Mouse (Mus musculus): ENCODE results near the gene Med10.
A peak's percentile ranks its signal among the peaks of the same experiment; 100 is the strongest.

The Med10 gene

DNA sequence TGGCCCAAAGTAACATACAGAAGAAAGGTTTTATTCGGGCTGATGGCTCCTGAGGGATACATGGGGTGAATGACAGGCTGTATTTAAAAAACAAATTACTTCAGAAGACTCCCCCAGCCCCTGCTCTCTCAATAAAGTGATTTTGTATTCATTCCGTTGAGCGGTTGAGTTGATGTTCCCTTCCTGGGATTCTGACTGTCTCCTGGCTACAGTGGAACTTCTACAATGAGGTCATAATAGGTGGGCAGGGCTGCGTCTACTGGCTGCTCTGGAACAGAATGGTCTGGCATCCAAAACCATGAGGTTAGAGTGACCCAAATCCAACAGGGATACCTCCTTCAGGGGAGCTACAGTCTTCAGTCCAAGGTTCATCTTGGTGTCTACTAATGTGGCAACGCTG is at the start of gene Med10:
Gene Med10, plus strand, starts transcription at position 301 of the 400 bp plus-strand sequence.
- DNase-seq: no peak

DNA sequence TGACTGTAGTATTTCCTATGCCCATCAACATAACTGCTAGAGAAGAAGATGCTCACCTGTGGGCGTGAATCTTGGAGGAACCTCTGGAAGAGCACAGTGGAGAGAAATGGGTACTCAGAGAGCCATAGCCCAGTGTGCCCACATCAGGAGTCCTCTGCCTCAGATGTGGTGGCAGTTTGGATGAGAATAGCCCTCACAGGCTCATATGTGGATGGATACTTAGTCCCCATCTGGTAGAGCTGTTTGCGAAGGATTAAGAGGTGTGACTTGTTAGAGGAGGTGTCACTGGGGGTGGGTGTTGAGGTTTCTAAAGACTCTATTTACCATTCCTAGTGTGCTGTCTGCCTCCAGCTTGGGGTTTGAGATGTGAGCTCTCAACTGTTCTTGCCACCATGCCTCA is 49.3 kb upstream of the Med10 start:
- DNase-seq: no peak

DNA sequence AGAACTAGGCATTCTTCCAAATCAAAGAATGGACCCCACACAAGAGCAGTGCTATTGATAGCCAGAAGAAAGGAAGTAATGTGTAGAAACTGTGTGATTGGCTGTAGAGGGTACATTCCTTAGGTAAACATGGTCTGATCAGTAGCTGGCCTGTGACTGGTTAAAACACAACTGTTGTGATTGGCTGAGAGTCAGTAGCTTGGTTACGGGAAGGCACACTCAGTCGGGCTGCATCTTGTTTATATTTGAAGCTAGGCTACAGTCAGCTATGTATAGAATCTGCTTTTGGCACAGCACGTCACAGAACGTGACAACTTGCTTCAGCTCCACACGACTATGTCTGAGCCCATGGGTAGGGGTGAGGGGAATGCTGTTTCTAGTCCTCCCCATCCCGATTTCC is 43.2 kb upstream of the Med10 start:
- DNase-seq: no peak

DNA sequence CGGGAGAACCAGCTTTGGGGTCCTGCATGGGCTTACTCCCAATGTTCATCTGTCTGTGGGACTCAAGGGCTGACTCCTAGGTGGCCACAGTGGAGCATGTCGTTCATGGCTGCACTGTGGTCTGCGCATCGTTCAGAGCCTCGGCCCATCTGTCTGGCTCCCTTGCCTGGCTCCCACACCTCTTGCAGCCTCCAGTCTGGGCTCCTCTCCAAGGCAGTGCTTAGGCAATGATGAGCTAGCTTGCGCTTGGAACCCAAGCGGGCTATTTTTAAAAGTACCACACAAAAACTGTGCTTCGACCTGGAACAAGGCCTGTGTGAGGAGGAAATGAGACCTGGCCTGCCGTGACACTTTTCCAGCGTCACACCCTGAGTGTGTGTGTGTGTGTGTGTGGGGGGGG is 40.8 kb upstream of the Med10 start:
- DNase-seq: no peak

DNA sequence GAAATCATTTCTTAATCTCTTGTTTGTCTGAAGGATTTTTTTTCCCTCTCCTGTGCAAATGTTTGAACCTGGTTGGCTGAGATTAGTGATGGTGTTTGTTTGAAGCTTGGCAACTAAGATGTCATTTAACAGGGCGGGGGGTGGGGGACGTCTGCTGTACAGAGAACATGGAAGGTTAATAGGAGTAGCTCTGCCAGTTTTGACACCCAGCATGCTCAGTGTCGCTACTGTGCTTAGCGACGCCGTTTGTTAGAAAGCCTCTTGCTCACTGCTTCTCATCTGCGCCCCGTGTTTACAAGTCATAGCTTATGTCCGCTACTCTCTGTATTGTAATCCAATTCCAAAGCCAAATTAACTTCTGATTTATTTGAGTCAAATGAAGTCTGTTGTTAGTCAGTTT is 37.5 kb upstream of the Med10 start:
- no peak for DNase-seq

DNA sequence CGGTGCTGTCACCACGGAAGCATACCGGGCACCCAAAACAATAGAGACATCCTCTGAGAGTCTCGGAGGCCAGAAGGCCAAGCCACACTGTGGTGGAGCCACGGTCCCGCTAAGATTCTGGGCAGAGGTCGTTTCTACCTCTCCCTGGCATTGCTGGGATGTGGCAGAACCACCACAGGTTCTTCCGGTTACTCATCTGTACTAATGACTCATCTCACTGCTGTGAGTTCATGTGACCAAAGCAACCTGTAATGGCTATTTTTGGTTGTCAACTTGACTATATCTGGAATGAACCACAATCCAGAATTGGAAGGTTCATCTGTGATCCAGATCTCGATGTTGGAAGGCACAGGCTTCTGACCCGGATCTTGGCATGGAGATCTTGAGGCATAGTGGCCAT is 34.0 kb upstream of the Med10 start:
- DNase-seq: no peak

GRCm38 (mm10) chr13:69770538-69771456 is 31.4 kb upstream of the Med10 start:
- no peak for DNase-seq

- no peak for DNase-seq
These were observed 29.8 kb upstream of the Med10 start for GRCm38 (mm10) chr13:69772358-69772757.

DNA sequence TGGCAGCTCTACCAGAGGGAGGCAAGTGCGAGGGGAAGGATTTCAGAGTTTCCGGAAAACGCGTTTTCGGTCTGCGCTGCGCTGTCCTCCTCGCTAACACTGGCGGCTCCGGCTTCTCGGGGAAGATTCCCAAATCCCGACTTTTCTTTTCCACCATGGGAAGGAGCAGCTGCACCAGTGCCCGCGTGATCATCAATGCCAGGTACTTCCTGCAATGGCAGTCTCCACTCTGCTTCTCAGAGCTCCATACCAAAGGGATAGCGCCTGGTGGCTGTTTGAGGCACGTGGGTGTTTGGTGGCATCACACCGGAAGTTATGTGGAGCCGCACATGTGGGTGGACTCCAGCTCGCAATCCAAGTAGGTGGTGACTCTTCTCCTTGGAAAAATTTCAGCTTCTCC is 24.0 kb upstream of the Med10 start:
- no peak for DNase-seq

DNA sequence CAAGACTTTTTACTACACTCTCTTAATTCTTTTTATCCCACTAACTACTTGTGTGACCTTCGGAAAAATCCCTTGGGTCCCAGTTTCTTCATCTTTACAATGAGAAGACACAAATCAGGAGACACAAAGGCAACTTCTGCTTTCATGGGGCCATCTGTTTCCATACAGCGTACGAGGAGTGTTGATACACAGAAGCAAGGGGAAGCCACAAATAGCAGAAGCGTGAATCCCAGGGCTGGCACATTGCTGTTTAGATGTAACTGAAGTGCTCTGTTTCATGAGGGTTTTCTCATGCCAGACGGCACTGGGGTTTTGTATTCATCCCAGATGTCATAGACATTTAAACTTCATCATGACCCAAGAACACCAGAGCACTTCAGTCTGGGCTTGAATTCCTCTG is 13.5 kb upstream of the Med10 start:
- DNase-seq: no peak

DNA sequence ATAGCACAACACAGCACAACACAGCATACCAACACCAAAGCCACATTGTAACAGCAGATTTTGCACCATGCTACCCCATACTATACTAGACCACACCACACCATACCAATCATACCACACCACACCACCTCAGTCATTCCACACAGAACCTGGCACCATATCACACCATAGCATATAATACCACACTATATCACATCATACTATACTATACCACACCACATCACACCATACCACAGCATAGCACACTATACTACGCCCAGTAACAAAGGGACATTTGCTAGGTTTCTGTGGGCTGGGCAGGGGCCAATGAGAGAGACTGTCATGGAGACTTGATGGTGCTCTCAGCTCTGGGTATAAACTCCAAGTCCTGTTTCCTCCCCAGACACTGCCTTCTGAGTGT is 10.4 kb upstream of the Med10 start:
- no peak for DNase-seq

DNA sequence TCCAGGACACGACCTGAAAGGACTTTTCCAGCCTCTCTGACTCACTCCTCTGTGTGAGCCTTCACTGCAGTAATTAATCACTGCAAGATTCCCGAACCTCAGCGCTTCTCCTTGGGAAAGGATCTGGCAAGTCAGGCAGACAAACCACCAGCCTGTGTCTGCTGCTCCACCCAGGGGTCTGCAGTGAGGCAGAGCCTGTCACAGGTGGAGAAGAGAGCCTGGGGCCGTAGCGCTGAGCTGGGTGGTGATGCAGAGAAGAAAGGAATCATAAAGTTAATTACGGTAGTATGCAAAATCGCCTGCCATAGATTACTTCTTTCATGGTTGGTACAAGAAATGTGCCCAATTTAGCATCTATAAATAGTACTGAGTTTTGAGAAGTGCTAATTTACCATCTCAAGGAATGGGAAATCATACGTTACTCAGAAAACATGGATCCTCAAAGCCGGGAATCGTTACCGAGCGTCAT is 9.6 kb upstream of the Med10 start:
- DNase-seq: no peak

DNA sequence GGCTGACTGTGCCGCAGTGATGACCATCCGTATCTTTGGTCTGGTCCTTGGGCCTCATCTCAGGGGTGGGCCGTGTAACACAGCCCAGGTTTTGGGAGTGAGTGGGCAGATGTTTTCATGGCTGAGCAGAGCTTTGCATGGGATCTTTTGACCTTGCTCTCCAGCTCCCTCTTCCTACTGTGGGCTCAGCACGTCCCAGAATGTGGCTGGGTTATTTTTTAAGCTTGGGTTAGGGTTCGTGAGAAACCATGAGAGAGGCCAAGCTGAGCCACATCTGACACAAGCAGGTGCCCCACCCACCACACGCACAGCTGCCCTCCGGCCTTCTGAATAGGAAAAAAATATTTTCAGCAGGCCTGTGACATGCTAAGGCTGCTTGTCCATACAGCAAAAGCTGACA is 7.4 kb upstream of the Med10 start:
- no peak for DNase-seq

DNA sequence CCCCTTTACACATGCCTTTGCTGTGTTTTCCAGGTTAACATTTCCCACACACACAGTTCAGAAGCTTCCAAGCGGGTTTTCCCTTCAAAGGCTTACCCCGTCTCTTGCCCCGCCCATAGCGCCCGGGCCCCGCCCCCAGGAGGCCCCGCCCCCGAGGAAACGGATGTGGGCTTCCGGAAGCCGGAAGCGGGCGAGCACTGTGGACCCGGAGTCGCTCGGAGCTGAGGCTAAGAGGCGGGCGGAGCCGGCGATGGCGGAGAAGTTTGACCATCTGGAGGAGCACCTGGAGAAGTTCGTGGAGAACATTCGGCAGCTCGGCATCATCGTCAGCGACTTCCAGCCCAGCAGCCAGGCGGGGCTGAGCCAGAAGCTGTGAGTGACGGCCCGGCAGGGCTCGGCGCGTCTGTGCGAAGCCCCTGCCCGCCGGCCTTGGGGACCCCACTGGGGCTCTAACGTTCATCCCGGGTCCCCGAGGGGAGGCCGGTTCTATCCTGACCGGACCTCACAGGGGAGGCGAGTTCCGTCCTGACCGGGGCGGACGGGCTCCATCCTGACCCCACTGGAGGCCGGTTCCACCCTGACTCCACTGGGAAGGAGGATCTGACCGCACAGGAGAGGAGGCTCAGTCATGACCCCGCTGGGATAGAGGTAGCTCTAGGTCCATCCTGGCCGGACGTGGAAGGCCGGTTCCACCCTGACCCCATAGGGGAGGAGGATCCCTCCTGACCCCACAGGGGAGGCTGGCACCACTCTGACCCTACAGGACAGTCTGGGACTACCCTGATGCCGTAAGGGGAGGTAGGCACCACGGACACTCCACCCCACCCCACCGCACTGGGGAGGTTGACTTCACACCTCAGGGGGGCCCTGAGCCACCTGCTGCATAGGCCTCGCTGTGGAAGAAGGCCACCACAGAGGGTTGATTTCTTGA is 7.8 kb downstream of the Med10 start:
- DNase-seq: peak; percentile 92

- DNase-seq: no peak
These were observed 8.9 kb downstream of the Med10 start for GRCm38 (mm10) chr13:69810936-69811680.

DNA sequence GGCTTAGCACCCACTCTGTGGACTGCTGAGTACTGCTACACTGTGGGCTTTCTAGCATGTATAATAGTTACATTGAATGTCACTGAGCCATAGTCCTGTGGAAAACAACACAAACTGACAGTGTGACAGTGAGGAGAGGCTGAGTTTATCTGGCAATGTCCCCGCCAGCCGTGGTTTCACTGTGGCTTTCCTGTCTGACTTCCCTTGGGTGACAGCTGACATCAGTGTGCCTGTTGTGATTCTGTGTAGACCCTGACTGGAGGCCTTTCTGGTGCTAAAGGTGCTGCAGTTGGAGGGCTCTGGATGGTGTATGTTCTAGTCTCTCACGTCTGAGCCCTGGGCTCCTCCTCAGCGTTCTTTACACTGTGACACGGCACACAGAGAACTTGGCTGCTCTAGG is 11.7 kb downstream of the Med10 start:
- no peak for DNase-seq

DNA sequence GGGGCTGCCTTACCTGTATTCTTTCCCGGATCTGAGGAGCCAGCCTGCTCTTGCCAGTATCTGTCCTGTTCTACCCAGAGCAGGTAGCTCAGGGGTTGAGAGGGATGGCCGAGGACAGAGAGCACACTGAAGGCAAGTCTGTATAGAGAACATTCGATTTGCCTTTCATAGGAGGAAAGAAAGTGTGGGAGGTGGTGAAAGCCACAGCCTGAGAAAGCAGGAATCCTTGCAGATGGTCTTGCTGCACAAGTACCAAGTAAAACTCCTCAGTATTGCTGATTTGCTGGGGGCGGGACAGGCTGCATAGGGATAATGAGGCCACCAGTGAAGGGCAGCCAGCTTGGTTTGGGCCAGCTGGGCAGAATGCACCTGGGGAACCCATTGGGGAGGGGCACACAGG is 16.1 kb downstream of the Med10 start:
- DNase-seq: no peak

DNA sequence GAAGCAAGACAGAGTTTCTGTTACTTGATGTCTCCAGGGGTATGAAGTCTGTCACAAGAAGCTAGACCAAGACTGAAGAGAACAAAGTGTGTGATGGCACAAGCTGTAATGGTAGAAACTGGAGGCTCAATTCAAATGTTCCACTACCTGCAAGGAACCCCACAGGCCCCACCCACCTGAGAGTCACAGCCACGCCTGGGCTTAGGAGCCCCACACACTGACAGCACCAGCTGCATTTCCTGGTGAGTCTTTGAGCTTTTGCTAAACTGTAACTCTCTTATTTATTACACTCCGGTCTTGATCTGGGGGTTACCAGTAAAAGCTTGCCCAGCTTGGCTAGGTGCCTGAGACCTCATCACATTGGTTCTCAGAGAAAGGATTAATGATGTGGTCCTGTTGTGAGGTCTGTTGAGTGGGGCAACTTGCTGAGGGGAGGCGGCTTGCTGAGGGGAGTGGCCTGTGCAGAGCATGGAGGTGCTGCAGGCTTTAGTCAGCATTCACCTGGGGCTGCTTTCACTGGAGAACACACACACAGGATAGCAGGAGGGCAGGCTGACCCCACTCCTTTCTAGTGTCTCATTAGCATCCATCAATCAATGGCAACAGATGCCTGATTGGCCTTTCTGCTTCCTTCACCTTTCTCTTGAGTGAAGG is 19.1 kb downstream of the Med10 start:
- DNase-seq: no peak

DNA sequence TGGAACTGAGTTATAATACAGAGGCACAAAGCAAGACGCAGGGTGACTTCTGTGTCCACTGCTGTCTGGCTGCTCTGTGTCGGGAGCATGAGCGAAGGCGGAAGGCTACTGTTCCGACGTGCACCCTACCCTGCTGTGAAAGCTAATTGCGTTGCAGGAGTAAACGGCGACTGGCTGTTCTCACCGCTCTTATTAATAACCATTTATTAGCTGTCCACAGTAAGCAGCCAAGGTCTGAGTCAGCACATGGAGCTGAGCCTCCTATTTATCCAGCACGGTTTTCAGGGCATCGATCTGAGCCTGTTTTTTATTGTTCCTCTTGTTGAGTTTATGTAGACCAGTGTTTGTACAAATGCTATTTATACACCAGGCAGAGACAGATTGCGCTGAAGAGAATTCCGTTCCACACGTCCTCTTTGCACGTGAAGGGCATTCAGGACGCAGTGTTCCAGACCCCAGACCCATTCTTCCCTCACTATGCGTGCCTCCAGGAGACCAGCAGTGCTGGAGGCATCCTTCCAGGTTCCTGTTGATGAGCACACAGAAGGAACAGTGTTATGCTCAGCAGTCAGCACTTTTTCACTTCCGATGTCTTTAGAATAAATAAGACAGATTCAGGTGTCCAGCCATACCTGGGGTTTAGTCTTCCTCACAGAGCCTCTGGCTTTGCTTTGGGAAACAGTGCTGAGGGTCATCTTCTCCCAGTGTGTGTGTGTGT is 21.9 kb downstream of the Med10 start:
- DNase-seq: peak; percentile 32

- peak; percentile 21 for DNase-seq
These were observed 23.4 kb downstream of the Med10 start for GRCm38 (mm10) chr13:69825396-69826095.

- DNase-seq: no peak
These were observed 28.4 kb downstream of the Med10 start for GRCm38 (mm10) chr13:69830606-69831005.
